Mouse (Mus musculus) adrenal gland, adult 2 months (tissue): Measurements from ENCODE around the gene Atp9a. TPM values are rescaled to one million over a fixed set of nuclear protein-coding genes. Genes with fewer than 3 reads are reported as not detected.

ENCODE experiments used
- DNase-seq: peaks from one replicate; pipeline ENCODE4 v3.0.0; 2021
- microRNA-seq, 2 experiments: library from miRNA; unstranded; fragments of <30 nt; microRNA quantifications; one replicate each; pipeline ENCODE4 v1.2.0; 2021
- polyA plus RNA-seq: library from polyadenylated mRNA; depleted of rRNA; stranded (reverse); fragments of >200 nt; gene quantifications from 2 replicates; pipeline ENCODE4 v1.2.3, GENCODE M21; 2012; rRNA removed
- total RNA-seq, 2 experiments: library from RNA; stranded (reverse); gene quantifications; 2 replicates each; pipeline ENCODE4 v1.2.3; 2021

Atp9a gene
- total and polyA plus RNA-seq, 3 experiments = 57.0 to 104 (median 58.9) TPM

DNA sequence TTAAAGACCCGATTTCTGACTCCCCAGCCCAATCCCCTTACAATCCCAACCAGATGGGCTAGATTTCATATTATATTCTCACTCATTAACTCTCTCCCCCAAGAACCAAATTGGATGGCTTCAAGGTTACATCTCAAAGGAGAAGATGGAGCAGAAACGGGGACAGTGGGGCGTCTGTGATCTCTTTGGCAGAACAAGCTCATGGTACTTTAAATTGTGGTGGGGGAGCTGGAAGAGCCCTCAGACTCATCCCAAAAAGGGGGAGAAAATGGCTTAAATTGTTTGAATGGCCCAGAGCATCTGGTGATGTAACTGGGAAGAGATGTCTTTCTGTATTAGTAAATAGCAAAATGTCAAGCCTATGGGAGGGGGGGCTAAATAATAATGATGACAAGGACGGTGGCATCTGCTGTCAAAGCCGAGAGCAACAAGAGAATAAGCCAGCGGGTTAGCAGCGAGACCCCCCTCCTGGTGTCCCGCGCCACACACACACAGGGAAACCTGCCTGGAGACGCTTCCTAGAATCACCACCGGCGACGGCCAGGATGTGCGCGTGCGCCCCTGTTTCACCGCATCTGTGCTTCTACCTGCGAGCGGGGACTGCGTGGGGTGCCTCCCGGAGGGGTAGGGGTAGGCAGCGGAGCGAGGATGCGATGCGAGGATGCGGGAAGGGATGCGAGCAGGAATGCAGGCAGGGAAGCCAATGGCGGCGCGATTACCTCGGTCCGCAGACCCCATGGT lies 141.3 kb downstream of the Atp9a start:
- no peak for DNase-seq

DNA sequence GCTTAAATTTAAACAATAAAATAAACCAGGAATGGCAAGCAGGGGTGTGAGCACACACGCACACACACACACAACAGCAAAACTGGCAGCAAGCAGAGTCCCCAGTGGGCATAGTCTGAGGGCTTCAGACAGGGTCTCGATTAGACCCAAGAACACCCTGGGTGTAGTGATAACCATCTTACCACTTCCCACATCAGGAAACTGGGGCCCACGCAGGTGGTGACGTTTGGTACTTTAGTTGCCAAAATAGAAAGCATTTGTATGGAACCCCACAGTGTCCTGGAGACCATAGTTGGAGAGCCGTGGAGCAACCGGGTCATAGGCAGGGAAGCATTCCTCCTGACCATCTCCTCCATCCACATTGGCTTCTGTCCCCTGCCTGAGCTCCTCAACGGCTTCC lies 146.5 kb downstream of the Atp9a start:
- DNase-seq = no peak

DNA sequence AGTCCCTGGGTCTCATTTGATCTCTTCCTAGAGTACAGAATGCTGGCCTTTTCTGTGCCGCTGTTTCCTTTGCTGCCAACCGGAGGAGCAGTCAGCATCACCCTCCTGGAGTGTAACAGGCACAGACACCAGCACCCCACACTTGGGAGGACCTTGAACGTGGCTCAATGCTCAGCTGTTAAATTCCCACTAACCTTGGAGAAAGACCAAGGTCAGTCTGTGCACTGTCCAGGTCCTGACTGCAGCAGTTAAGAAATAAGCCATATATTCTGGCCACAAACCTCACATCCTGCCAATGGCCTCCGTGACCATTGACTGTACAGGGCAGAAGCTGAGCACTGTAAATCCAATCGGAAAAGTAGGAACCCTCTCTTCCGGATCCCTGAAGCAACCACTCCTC lies 148.5 kb downstream of the Atp9a start:
- DNase-seq = peak; percentile 81

DNA sequence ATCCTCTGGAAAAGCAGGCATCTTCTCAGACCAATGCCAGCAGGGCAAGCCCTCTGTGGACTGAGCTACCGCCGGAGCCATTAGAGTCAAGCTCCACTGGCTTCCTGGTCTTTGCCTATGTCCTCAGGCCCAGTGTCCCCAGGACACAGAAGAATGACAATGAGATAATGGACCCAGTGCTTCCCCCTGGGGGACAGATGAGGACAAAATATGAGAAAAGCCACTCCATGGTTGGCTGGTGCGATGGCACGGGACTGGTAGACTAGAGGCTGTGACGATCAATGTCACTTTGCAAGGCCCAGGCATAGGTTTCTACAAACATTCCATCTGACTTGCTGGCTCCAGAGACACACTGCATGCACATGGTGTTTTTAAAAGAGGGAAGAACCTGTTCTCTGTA lies 149.2 kb downstream of the Atp9a start:
- no peak for DNase-seq

DNA sequence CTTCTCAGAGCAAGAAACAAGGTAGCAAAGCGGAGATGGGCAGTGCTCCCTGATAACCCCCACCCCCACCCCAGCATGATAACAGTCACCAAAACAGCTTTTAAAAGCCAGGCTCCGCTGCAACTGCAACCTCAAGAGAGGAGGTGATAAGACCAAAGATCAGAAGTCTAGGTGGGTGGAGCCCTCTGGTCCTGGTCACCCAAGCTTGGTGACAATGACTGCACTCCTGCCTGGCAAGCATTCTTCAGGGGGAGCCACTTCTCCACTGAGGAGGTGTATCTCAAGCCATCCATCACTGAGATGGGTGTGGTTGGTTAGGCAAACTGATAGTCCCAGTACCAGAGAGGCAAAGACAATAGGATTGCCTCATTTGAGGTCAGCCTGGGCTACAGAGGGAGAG lies 151.1 kb downstream of the Atp9a start:
- DNase-seq = no peak

DNA sequence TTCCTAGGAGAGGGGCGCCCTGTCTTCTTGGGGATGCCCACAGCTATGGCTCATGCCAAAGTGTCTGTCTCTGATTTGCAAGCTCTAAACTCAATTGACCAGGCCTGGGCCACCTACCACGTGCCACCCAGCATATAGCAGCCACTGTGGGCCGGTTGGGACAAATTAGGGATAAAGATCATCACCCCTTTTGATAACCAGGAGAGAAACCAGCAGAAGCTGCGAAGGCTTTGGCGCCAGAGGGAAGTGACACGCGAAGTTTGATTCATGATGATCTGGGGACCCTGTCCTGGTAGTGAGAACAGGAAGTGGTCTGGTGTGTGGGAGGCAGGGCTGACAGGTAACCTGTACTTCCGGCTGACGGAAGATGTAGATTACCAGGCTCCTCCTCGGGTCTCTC lies 151.7 kb downstream of the Atp9a start:
- no peak for DNase-seq

- peak; percentile 69 for DNase-seq
These were observed 152.0 kb downstream of the Atp9a start for GRCm38 (mm10) chr2:168590168-168590551.

DNA sequence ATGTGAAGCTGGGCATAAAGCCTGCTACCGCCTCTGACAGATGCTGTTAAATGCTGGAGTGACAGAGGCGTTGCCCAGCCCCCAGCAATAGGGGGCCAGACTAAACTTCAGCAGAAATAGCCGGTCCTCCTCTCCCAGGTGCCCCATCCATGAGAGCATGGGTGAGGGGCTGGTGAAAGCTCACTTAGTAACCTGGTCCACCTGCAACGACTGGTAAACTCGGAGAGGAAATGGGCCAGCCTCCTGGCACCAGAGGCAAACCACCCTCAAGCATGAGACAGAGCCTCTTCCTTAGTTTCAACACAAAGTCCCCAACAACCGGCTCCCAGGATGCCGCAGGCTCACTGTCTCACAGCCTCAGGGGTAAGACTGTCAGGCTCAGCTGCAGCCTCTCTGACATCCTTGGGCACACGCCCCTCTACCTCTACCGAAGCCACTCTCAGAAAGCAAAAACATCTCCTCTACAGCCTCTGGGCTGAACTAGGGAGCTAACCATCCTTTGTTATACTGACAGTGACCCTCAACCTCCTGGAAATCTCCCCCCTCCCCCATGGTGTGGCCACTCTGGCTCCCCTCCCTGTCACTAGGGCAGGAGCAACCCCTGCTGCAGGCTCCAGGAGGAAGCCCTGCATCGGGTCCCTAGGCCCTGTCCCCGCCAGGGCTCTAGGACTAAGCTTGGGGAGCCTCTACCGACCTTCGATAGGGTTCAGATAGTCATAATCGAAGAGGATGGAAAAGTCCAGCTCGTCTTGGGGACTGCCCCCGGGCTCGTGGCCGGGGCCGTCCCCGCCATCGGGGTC lies 152.6 kb downstream of the Atp9a start:
- no peak for DNase-seq

GRCm38 (mm10) chr2:168588591-168589367 lies 153.4 kb downstream of the Atp9a start:
- DNase-seq = no peak

DNA sequence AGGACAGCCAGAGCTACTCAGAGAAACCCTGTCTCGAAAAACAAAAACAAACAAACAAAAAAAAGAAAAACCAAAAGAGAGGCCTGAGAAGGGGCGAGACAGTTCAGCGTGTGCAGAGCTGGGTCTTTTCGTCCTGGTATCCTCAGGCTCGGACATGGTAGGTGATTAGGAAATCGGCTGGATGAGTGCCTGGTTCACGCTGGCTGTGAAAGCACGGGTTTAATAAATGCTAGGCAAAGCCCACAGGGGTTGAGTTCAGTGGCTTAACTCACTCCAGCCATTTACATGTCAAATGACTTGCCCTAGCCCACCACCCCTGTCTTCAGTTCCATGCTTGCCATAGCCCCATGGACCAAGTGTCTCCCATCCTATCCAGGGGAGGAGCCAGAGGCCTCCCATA lies 155.1 kb downstream of the Atp9a start:
- DNase-seq = peak; percentile 42

DNA sequence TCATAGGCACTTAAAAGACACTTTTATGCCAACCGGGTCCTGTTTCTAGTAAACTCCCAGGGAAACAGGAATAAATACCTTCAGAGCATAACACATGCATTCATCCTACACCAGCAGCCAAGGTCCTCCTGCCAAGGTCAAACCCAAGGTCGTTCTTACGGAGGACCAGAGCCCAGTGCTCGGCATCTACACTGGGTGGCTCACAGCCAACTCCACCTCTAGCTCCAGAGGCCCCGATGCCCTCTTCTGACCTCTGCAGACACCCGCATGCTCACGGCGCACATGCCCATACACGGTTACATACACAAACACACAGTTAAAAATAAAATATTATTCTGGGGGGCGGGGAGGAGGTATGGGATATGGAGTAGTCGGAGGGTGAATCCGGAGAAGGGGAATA lies 155.7 kb downstream of the Atp9a start:
- DNase-seq = no peak

DNA sequence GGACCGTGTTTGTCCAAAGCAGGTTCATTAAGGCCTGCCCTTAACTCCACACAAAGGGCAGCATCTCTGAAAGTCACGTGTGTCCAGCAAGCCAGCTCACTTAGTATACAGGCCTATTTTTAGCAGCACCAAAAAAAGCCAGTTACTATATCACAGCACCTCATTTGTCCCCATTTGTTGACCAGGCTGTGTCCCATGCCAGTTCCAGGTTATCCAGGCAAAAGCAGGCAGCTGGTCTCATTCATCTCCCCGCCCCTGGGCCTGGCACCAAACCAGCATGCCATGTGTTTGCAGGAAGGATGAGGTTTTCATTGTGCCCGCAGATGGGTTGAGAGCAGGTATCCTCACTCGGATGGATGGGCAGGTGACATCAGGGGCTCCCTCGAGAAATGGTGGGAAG lies 157.4 kb downstream of the Atp9a start:
- no peak for DNase-seq

Small RNA genes within 50 kb of the gene (microRNA-seq; reads per million reads assigned to microRNA genes)
- gene Mir7004 = 0.83 to 1.8 reads per million in 2 experiments

Other genes with a start within 250 kb of the Atp9a start
- gene Nfatc2, start 140.8 kb downstream of the Atp9a start, total RNA-seq = 1 to 10 TPM; 3.5 to 4.9 TPM
- gene Nfatc2, start 140.8 kb downstream of the Atp9a start, polyA plus RNA-seq = 2.8 and 4.7 TPM in 2 replicates
- gene Sall4, start 25.5 kb upstream of the Atp9a start, total RNA-seq = not detected
- 0.03 TPM in 1 of 2 replicates, not detected in the other for gene Sall4, start 25.5 kb upstream of the Atp9a start, polyA plus RNA-seq
- 10 to 100 TPM; 17.5 TPM for gene Zfp64, start 213.2 kb upstream of the Atp9a start, total RNA-seq
- 31.6 and 37.4 TPM in 2 replicates for gene Zfp64, start 213.2 kb upstream of the Atp9a start, polyA plus RNA-seq